Mouse (Mus musculus): ENCODE measurements around the gene Nap1l4. TPM values are rescaled to one million over a fixed set of nuclear protein-coding genes. Genes with fewer than 3 reads are reported as not detected.
A peak's percentile ranks its signal among the peaks of the same experiment; 100 is the strongest.
"Not testable (repeated sequence)": the region's sequence is repeated elsewhere in the genome, so short reads cannot be mapped to it uniquely, and the experiment has no call there.

Nap1l4 gene
- 100 to 1,000 TPM; 177 to 178 TPM for total RNA-seq (2021)

DNA sequence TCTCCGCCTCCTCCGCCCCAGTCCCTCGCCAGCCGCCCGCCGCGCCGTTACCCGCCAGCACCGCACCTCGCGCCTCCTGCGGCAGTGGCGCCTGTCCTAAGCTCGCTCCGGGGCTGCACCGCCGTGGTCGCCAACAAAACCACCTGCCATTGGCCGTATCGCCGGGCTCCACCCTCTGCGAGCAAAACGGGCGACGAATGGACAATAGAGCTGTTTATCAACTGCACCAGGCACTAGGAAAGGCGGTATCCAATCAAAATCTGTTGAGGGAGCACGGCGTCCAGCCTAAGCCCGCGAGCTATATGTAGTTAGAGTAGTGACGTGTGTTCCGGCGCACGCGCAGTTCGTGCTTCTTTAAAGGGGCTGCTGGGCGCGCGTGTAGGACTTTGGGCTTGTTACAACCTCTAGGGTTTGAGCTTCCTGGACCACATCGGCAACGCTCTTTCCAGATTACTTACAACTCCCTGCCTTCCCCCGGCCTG is at the start of gene Nap1l4:
Nap1l4 (minus strand) TSS at position 131 of the 482 bp plus-strand sequence.
- intact Hi-C loops (cut with DNase I) = no loop called here
- DNase-seq = peak; percentile 97

DNA sequence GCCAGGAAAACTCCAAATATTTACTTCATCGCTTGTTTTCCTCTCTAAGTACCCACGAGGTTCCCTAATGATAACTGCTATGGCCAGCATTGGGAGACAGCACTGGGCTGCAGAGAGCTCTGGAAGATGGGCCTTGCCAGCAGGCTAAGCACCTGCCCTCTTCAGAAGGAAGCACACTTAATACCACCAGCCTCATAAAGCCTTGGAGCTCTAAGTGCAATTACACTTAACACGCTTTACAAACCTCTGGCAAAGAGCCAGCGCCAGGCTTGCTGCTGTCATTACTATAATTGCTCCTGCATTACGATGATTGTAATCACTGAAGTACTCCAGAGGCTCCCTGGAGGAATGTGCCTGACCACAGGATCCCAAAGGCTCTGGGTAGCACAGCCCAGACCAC is 46.0 kb upstream of the Nap1l4 start:
- peak; percentile 15 for DNase-seq
- intact Hi-C loops (cut with DNase I) = no loop called here

DNA sequence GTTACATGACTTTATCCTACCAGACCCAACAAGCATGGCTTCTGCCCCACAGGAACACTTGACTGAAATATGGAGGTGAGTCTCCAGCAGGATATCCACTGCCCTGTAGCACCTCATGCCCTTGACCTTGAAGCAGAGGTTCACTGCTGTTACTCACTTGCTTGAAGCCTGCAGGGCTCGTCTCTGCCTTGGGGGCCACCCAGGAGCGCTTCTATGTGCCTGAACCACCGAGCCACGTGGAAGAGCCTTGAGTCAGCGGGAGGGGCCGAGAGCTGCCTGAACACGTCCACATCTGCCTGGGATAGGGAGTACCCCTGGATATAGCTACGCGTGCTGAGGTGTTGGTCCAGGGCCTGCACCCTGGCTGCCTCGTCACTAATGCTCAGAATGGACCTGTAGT is 43.3 kb upstream of the Nap1l4 start:
- DNase-seq = no peak
- intact Hi-C loops (cut with DNase I) = no loop called here

DNA sequence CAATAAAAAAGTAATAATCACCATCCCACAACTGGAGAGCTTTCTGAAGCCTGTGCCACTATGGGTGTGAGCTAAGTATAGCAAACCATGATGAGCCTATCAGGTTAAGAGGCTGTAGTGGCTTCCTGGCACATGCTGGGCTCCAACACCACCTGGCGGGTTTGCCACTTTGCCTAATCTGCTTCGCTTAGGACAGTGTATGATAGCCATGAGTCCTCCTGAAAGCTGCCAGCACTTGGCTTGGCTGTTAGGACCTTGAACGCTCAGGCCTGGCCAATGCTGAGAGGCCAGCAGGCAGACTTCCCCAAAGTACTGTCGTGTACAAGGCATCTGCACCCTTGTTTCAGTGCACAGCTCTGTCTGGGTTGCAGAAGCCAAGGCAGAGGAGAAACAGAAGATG is 39.1 kb upstream of the Nap1l4 start:
- intact Hi-C loops (cut with DNase I) = loop anchor here (10.0 kb wide), 2 partner anchors 107 to 177 kb away; partner anchors contain the start of gene Mrgprg
- DNase-seq = no peak

DNA sequence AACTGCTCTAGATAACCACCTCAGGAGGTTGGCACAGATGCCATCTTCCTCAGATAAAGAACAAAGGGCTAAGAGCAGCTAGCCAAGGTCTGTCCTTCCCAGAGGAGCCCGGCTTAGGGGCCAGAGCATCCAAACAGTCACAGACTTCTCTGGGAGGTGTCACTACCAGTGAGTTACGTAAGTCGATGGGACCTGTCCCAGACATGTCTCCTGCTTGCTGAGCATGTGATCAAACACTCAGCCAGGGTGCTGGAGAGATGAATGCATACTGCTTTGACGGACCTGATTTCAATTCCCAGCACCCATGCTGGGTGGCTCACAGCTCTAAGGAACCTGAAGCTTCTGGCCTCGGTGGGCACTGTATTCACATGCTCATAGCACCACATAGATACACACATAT is 38.7 kb upstream of the Nap1l4 start:
- intact Hi-C loops (cut with DNase I) = loop anchor here (10.0 kb wide), 2 partner anchors 107 to 177 kb away; partner anchors contain the start of gene Mrgprg
- no peak for DNase-seq

DNA sequence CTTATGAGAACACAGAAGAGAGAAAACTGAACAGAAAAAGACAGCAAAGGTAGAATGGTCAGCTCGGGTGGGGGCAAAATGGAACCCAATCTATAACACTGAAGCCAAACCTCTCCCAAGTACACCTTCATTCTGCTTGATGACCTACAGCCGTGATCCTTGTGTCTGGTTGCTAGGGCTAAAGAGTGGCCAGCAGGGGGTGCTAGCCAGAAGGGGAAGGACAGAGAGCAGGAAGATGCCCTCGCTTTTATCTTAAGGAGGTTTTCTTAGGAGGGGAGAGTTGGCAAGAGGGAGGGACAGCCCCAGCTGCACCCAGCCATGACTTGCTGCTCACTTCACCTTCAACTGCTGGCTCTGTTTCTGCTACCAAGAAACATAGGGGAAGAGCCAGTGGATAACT is 35.0 kb upstream of the Nap1l4 start:
- intact Hi-C loops (cut with DNase I) = loop anchor here (10.0 kb wide), 2 partner anchors 111 to 181 kb away; partner anchors contain the start of gene Mrgprg
- peak; percentile 73 for DNase-seq

DNA sequence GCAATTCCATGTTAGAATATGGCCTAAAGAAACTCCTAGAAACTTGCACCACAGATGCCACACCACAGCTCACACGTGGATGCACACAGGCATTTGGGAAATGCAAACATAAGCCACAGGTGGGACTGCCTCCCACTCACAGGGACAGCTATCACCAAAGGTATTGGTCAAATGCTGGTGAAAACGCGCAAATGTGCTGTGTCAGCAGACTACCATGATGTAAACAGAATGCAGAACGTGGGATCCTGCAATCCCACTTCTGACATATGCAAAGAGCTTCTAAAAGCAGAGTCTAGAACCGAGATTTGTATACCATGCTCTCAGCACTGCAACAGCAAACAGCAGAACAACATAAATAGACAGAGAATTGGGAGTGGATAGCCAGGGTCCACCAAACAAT is 34.1 kb upstream of the Nap1l4 start:
- DNase-seq = no peak
- intact Hi-C loops (cut with DNase I) = loop anchor here (10.0 kb wide), 2 partner anchors 112 to 182 kb away; partner anchors contain the start of gene Mrgprg

DNA sequence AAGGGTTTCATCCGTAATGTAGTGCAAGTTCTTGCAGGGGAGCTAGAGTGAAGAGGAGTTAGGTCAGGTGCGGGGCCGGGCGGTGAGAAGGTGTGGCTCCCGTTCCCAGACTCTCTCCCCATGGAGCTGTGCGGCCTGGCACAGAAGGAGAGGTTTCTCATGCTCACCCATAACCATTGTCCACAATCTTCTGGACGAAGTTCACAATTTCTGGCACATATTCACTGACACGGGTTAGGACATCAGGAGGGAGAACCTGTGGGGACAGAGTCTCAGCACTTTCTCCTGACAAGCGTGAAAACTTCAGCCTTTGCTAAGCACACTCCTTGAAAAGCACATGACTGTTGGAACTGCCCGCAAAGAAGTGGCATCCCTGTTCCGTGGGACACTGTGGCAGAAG is 26.8 kb upstream of the Nap1l4 start:
- intact Hi-C loops (cut with DNase I) = no loop called here
- no peak for DNase-seq

DNA sequence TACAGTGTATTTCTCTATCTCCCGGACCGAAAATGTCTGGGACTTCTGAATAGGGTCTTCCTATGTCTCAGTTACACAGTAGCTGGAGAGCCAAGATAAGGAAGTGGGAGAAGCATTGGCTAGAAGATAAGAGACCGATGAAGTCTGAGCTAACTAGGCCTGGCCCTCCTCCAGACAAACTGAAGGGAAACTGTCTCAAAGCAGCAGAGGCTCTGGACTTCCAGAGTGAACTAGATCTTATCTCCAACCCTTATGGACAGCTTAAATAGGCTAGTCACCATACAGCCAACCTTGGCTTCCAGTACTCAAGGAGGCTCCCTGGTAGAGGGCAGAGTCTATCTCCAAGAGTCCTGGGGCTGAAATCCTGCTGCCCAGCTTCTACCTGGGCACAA is 16.7 kb upstream of the Nap1l4 start:
- no peak for DNase-seq
- intact Hi-C loops (cut with DNase I) = loop anchor here (5.0 kb wide), 1 partner anchor 43 kb away; no protein-coding TSS in a partner anchor

DNA sequence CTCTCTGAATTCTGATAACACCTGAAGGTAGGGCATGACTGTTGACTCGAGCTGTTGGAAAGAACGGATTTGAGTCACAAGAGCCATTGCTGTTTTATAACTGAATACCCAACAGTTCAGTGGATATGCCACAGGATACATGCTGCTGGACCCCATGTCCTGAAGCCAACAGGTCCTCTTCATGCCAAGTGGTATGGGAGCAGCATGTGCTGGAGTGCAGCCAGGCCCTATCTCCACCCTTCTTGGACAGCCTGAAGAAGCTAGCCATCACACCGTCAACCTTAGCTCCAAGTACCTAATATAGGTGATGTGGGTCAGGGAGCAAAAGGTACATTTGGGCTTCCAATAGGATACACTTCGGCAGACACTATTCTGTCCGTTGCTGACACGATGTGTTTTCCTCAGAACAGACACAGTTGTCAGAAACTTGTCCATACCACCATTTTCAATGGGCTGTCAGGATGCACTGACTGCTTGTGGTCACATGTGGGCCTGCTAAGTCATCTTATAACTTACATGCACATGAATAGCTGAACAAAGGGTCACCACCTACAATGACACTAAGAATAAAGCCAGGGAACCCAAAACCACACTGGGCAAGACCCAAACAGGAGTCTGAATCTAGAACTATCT is 16.2 kb upstream of the Nap1l4 start:
- intact Hi-C loops (cut with DNase I) = loop anchor here (5.0 kb wide), 1 partner anchor 43 kb away; no protein-coding TSS in a partner anchor
- DNase-seq = no peak

DNA sequence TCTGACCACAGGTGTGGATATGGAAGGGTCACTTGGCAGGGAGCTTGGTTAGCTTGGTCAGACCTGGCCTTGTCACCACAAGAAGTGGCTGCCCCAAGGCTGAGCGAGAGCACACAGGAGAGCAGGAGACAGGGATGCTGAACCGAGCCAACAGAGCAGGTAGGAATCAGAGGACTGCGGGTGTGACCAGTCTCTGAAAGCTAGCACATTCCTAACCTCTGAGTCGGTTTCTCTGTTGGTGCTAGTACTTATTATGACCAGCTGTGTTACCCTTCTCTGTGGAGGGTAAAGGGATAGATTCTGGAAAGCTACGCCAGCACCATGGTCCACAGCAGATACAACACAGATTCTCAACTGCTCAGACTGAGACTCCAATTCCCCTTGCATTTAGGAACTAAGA is 14.9 kb upstream of the Nap1l4 start:
- intact Hi-C loops (cut with DNase I) = no loop called here
- DNase-seq = no peak

DNA sequence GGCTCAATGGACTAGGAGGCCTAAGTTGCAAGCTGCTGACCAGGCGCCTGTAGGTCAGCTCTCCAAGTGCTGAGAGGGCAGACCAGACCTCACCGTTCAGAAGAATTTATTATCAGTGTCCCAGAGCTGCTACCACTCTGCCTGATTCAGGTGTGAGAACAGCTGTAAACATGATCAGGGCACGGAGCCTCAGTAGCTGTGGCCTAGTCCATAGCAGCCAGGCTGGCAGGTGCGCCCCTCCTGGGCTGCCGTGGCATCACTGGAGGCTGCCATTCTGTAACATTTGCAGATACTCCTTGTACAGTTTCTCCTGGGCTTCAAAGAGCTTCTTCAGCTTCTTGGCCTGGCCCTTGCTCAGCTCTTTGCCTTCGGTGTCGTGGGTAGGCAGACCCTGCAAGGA is 8.7 kb upstream of the Nap1l4 start:
- DNase-seq = no peak
- intact Hi-C loops (cut with DNase I) = no loop called here

DNA sequence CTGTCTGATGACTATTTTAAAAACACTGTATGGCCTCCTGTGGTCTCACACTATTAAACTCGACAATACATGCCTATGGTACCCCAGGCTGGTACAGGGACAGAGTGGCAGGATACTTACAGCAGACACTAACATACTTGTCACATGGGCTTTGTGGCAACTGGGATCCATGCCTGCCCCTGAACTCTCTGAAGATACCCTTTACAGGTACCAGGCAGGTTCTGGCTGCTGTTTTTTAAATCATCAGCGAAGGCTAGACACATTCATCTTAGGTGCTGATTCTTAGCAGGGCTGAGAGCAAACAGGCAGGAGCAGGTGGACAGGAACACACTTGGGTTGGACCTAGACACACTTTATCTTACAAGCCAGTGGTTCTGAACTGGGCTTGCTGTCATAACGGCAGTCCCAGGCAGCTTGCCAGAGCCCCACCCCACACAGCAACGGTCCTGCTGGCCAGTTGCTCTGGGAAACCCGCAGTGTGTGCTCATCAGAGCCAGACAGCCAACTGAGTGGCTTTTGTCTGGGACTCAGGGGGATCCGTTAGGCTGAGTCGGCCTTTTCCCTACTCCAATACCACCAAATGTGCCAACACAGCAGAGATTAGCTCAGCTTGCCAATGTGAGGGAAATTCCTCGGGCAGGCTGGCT is 8.2 kb upstream of the Nap1l4 start:
- intact Hi-C loops (cut with DNase I) = no loop called here
- peak; percentile 81 for DNase-seq

DNA sequence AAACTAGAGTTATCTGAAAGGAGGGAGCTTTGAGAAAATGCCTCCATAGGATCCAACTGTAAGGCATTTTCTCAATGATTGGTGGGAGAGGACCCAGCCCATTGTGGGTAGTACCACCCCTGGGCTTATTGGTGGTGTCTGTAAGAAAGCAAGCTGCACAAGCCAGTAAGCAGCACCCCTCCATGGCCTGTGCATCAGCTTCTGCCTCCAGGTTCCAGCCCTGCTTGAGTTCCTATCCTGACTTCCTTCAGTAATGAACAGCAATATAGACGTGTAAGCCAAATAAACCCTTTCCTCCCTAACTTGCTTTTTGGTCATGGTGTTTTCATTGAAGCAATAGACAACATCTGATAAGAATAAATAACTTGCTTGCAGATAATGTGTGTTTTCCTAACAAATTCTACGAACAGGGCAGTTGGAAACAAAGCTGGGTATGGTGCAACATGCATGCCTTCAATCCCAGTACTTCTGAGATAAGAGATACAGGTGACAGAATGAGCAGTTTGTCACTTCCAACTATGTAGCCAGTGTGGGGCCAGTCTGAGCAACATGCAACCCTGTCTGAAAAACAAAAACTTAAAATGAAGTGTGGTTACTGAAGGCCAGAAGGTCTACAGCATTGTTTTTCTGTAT is 798 bp upstream of the Nap1l4 start:
- intact Hi-C loops (cut with DNase I) = no loop called here
- peak; percentile 6 for DNase-seq

DNA sequence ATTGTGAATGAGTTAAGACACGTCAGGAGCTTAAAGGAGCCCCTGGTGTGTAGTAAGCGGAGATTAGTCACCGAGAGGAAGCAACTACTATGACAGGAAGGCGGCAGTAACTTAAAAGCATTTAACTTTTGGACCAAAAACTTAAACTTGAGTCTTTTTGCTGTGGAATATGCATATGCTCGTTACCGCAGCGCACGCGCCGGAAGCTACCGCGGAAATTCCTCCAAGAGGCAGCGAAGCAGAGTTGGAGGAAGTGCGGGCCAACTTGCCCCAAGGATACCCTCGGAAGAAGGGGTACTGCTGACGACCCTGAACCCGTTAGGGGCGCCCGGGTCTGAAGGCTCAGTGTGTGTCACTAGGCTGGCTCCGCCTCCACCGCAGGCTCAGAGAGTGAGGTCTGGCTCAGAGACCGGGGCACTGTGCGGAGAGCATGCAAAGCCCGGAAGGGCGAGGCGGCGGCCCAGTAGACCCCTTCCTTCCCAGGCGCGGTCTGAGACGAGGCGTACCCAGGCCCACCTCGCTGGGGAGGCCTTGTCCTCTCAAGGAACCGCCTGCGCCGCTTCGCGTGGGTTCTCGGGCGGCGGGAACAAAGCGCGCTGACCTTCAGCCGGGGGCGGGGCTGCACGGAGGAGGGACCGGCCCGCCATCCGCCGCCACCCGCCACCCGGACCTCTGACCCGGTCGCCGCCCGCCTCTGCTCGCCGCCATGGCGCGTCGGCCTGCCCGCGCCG is 510 bp downstream of the Nap1l4 start:
- intact Hi-C loops (cut with DNase I) = no loop called here

DNA sequence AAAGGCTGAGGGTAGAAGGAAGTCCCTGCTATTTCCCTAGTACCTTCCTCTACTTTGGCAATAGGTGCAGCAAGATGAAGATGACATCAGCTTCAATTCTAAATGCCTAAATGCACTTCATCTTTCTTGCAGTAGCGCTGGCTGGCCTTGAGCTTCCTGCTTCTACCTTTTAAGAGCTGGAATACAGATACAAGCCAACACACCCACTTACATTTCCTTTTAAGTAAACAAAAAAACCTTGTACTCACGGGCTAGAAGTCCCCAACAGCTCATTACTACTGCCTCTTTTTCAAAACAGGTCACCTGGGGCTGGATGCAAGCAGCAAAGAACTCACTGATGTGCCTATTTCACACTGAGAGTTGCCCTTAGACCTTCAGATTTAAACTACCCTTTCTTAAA is 2.4 kb downstream of the Nap1l4 start:
- DNase-seq = no peak
- intact Hi-C loops (cut with DNase I) = no loop called here

More for the DNA sequence above, 510 bp downstream of the Nap1l4 start:
- DNase-seq = no peak

DNA sequence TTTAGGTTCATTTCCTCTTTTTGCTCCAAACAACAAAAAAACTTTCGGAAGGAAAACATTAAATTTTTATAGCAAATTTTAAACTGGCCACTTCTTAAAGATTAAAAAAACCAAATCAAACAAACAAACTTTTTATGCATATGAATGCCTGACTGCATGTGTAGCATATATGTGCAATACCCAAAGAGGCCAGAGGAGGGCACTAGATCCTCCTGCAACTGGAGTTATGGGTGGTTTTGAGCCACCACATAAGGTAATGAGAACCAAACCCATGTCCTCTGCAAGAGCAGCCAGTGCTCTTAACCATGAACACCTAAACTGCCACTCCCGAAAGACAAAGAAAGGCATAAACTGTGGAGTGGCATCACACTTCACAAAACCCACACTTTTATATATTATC is 4.5 kb downstream of the Nap1l4 start:
- intact Hi-C loops (cut with DNase I) = no loop called here
- peak; percentile 26 for DNase-seq

DNA sequence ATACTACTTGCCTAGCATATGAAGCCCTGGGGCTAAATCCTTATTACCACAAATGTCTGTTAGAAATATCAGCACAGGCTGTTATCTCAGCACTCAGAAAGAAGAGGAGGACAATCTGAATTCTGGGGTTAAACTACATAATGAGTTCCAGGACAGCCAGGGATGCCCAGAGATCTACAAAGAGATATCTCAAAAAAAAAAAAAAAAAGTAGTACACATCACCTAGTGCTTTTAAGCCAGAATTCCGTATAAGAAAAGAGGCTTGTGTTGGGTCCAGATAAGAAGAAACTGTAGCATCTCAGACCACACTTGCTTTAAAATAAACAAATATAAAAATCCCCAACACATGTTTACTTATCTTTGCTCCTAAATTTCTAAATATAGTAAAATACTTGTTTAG is 10.2 kb downstream of the Nap1l4 start:
- intact Hi-C loops (cut with DNase I) = no loop called here
- DNase-seq = no peak

DNA sequence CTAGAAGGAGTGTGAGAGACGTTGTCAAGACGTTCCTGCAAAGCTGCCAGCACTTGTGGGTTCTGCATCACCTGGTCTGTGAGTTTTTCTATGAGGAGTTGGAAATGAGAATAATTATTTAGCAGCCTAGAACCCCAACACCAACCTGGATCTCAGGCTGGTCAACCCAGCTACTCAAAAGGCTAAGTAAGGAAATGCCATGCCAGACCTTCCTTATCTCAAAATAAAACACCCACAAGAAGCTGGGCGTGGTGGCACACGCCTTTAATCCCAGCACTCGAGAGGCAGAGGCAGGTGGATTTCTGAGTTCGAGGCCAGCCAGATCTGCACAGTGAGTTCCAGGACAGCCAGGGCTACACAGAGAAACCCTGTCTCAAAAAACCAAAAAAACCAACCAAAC is 10.7 kb downstream of the Nap1l4 start:
- DNase-seq = not testable (repeated sequence)

DNA sequence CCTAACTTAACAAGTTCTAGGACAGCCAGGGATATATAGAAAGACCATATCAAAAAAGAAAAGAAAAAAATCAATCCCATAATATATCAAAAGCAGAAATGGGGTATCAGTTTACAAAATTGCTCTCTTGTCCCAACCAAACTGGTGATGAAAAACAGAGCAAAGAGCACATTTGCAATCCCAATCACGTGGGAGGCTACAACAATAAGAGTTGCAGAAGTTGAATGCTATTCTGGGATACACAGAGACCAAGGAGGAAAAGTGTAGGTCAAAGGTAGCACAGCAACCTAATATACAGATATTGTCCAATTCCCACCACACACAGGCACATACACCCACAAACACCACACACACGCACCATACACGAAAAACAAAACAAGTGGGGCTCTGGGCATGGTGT is 12.7 kb downstream of the Nap1l4 start:
- no peak for DNase-seq
- intact Hi-C loops (cut with DNase I) = no loop called here

More for the DNA sequence above, 10.7 kb downstream of the Nap1l4 start:
- intact Hi-C loops (cut with DNase I) = not testable (repeated sequence)

DNA sequence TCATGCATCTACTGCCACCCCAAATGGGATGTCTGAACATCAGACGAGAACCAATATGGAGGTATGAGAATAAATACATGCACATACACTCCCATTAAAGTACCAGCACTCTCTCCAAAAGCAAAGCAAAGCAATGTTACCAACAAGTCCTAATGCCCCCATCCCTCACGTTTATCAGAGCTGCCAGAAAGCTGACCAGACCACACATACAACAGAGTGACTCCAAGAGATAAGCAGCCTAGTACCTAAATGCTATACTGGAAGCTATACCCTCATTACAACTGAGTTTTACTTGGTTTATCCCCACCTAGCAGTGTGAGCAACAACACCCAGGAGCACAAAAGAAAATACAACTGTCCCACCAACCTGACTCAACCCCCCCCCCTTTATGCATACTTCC is 15.6 kb downstream of the Nap1l4 start:
- intact Hi-C loops (cut with DNase I) = no loop called here
- no peak for DNase-seq

All from left cerebral cortex, postnatal 4 days (tissue).